Mouse (Mus musculus) embryonic fibroblast, embryonic 13.5 days (primary cell): ENCODE results near the gene Gm10188.

Experiments used
- CTCF ChIP-seq: IDR thresholded peaks from 2 replicates; pipeline ENCODE4 v1.5.1; 2011; ENCODE audit warnings: mild to moderate bottlenecking, control low read depth, low read length, moderate library complexity, borderline replicate concordance; ENCODE audit not compliant: insufficient read depth
- POLR2A ChIP-seq: IDR thresholded peaks from 2 replicates; pipeline ENCODE4 v1.6.1; 2011; ENCODE audit warnings: low read depth, mild to moderate bottlenecking, control low read depth, low read length, moderate library complexity

DNA sequence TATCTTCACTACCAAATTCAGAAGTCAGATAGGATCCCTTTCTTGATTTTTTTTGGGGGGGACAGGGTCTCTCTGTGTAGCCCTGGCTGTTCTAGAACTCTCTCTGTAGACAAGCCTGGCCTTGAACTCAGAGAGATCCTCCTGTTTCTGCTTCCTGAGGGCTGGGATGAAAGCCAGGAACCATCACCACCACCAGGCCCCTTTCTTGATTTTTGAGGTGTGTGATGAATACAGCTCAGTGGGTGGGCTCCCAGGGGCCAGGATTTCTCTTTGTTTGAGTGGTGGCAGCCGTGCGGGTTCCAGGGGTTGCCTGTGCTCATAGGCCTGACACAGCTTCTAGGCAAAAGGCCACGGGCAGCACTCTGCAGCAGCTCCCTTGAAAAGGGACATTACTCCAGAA is 41.7 kb upstream of the Gm10188 start:
- TF ChIP-seq CTCF (no peak), POLR2A (no peak)
